Mouse (Mus musculus) c-Kit-positive CD71-negative TER-119-negative erythroid progenitor cells, embryonic 14.5 days (primary cell): ENCODE measurements around the gene Per2.

ENCODE experiments used
- DNase-seq: peaks from one replicate; pipeline ENCODE4 v3.0.0-alpha.2; 2013; ENCODE audit warnings: low read depth

Gene Per2

DNA sequence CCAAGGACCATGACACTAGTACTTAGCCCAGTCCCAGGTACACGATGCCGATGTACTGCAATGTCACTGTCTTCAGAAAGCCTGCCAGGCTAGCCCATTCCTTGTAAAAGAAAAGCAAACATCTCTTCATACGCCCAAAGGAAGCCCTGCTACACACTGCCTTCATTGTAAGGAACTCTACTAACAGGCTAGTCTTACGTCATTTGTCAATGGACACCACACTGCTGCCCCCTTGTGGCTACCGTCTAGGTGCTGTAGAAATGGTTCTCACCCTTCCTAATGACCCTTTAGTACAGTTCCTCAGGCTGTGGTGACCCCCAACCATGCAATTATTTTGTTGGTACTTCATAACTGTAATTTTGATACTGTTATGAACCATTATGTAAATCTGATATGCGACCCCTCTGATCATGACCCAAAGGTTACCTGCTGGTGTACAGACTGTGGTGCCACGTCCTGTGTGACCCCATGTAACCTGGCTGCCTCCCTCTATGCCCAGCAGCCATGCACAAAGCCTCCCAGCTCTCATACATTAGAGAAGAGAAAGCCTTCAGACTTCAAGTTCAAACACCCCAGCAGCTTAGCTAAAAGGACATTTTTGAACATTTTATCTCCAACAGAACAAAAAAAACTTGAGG lies 78.6 kb downstream of the Per2 start:
- DNase-seq = peak; percentile 79

DNA sequence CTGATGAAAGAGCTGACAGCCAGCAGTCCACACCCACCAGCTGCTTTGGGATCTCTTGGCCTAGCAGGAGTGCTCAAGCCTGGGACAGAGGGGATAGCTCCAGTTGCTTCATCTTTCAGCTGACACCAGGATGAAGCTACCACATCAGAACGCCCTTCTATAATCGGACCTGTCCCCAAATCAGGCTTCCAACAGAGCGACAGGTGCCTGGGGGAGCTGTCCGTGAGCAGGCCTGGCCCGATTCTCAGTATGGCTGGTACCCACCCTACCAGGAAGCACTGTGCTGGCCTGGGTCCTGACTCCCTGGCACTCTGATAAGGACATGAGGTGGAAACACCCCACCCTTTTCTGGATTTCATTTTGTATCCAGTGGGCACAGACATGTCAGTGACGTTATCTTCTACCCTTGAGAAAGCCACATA lies 85.7 kb downstream of the Per2 start:
- peak; percentile 34 for DNase-seq

GRCm38 (mm10) chr1:91370055-91370454 lies 89.1 kb downstream of the Per2 start:
- no peak for DNase-seq

DNA sequence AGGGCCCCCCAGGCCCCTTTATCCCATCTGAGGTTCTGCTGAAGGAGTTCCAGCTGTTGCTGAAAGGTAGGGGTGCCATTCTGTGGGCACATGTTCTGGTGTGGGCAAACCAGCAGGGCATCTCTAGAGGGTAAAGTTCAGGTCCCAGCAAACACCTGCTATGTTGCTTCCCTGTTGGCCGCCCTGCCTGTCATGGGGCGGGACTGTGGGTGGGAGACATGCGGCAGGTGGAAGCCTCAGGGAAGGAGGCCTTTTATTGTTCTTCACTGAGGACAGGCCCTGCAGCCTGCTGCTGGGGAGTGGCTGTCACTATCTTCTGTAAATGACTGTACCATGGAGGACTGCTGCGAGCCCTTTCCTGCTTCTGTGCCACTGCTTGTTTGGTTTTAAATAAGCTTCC lies 89.7 kb downstream of the Per2 start:
- DNase-seq = no peak

GRCm38 (mm10) chr1:91367295-91367694 lies 91.8 kb downstream of the Per2 start:
- no peak for DNase-seq

DNA sequence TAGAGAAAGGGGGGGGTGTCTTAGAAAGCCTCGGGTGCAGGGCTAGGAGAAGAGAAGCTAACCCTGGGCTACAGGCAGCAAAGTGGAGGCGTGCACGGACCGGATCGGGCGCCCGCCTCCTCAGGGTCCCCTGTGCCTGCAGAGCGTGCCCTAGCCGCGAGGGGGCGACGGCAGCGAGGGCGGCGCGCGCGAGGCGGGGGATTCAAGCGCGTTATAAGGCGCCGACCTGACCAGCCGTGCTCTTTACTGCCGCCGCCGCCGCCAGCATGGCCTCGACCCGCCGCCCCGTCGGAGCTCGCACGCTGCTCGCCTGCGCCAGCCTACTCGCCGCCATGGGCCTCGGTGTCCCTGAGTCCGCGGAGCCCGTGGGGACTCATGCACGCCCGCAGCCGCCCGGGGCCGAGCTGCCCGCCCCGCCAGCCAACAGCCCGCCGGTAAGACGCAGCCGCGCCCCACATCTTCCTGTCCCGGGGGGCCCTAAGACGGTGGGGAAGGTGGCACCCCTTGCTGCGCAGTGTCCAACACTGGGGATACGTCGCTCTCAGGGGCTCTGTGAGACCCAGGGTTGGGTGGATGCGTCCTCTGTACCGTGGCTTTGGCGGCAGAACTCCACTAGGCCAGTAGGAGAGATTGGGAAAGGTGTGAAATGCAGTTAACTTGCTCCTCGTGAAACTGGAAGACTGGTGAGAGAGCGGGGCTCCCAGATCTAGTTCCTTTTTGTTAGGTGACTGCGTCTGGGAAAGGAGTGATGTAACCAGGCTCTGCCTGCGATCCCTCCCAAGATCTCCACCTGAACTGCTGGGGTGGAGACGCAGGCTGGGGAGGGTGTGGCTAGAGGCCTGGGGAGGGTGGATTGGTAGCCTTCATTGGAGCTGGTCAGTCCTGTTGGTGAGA lies 92.7 kb downstream of the Per2 start, which contains the start of gene Erfe:
TSS of gene Erfe (plus strand) at position 216 of the 894 bp plus-strand sequence.
- DNase-seq = peak; percentile 57
